Mouse (Mus musculus): ENCODE results near the gene Spag5.

Spag5 gene

DNA sequence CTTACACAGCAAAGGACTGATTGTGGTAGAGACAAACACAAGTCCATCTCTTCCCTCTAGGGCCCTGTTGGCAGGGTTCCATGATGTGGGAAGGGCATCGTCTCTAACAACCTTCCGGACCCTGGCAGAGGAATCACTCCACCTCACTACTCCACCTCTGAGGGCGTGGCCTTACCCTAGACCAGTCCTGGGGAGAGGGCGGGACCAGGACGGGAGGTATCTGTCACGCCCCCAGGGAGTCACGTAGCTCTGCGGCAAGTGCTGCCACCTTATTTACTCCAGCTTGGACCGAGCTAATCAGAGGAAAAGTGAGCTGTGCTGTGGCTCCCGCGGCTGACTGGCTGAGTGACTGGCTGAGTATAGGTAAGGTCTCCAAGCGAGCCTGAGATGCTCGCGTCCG, 21.5 kb downstream of the Spag5 start, which contains the start of gene Aldoc:
Aldoc (plus strand) TSS at position 109 of the 400 bp plus-strand sequence.
- in situ Hi-C loops (cut with MboI): no loop called here

DNA sequence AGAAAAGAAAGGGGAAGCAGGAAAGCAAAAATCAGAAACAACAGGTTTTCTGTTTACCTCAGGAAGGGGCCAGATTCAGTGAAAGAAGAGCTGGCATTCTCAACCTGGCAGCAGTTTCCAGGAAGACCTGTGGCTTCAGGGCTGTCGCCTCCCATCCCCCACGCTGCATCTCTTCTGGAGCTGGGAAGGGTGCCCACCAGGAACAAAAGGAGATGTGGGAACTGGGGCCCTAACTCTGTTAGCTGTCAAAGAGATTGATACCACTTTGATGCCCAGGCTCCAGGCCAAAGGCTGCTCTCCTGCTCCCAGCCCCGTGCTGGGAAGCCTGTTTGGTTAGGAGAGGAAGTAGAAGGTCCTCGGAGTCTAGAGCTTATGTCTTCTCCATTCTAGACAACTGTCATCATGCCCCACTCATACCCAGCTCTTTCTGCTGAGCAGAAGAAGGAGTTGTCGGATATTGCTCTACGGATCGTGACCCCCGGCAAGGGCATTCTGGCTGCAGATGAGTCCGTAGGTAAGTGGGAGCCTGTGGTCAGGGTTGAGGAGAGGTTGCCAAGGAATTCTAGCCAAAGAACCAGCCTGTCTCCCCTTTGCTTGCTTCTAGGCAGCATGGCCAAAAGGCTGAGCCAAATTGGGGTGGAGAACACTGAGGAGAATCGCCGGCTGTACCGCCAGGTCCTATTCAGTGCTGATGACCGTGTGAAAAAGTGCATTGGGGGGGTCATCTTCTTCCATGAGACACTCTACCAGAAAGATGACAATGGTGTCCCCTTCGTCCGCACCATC, 22.9 kb downstream of the Spag5 start:
- in situ Hi-C loops (cut with MboI): no loop called here

DNA sequence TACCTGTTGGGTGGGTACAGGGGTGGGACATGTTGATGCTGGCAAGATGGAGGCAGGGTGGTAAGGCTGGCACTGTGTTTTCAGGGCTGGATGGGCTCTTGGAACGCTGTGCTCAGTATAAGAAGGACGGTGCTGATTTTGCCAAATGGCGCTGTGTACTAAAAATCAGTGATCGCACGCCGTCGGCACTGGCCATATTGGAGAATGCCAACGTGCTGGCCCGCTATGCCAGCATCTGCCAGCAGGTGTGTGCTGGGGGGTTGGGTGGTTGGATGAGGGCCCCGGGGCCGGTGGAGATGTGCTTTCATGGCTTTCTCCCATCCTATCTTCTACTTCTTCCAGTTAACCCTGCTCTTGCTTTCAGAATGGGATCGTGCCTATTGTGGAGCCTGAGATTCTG, 23.6 kb downstream of the Spag5 start:
- in situ Hi-C loops (cut with MboI): no loop called here

DNA sequence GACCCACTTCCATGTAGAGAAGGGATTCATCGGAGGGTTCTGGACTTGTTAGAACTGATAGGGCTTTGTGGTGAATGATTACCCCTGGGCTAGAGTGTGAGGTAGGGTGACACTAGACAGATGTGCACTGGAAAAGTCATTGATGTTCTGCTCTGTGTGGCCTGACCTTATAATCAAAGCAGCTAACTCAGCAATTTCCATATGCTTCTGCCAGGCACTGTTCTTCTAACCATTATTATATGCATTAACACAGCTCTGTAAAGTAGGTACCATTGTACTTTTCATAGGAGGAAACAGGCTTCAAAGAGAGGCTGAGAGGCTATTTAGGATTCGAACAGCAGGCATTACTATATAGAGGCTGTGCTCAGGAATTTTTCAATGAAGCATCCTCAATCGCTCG, 25.9 kb downstream of the Spag5 start:
- in situ Hi-C loops (cut with MboI): no loop called here

DNA sequence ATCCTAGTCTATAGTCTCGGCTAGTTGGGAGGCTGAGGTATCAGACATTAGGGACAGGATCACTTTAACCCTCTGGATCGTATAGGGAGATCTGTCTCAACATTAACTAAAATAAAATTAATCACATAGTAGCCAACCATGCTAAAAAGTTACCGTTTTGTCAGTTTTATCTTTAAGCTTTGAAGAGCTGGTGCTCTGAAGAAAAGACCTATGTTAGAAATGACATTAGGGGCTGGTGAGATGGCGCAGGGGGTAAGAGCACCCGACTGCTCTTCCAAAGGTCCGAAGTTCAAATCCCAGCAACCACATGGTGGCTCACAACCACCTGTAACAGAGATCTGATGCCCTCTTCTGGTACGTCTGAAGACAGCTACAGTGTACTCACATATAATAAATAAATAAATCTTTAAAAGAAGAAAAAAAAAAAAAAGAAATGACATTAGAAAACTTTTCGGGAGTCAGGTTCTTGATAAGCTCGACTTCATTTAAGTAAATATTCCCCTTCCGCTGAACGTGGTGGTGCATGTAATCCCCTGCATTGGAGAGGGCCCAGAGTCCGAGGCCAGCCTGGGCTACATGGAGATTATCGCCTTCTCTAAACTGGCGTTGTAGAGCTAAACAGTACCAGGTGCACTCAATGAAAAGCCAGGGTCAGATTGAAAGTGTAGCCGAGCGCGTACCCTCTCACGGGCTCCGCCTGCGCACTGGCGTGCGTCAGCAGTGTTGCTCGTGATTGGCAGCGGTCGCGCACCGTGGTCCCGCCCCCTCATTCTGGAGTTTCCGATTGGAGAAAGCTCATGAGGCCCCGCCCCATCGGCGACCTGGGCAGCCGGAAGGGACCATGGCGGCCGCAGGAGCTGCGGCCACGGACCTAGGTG, 26.5 kb downstream of the Spag5 start, which contains the start of gene Pigs:
Pigs (plus strand) TSS at position 782 of the 878 bp plus-strand sequence.
- in situ Hi-C loops (cut with MboI): no loop called here

DNA sequence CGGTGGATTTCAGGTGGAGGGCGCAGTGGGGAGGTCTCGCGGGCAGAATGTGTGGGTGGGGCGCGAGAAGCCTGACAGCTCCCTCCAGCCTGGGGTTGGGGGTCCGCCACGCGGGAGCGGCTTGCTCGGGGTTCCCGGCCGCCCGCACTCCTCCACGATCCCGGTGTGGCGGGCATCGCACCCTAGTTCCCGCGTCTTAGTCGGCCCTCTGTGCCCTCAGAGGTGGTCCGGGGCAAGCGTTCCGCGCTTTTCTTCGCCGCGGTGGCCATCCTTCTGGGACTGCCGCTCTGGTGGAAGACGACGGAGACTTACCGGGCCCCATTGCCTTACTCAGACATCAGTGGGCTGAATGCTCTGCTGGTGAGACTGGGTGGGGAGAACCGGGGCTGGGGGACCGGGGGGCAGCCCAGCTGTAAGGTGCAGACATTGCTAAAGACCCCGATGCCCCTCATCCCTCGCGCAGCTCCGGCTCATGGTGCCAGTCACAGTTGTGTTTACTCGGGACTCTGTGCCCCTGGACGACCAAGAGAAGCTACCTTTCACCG, 27.3 kb downstream of the Spag5 start:
- in situ Hi-C loops (cut with MboI): no loop called here

DNA sequence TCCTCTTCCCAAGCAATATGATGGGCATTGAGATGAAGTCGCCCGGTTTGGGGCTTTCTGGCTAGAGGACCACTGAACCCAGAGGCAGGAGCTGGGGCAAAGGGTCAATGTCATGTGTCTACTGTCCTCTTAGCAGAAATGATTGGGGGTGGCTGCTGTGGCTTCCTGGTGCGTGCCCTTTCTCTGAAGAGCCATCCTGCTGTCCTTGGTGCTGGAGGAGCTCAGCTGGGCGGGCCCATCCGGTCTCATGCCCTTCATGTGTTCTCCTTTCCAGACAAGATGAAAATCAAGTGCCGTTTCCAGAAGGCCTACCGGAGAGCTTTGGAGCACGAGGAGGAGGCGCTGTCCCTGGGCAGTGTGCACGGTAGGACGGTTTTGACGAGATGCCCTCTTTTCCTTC, 31.3 kb downstream of the Spag5 start:
- in situ Hi-C loops (cut with MboI): no loop called here

DNA sequence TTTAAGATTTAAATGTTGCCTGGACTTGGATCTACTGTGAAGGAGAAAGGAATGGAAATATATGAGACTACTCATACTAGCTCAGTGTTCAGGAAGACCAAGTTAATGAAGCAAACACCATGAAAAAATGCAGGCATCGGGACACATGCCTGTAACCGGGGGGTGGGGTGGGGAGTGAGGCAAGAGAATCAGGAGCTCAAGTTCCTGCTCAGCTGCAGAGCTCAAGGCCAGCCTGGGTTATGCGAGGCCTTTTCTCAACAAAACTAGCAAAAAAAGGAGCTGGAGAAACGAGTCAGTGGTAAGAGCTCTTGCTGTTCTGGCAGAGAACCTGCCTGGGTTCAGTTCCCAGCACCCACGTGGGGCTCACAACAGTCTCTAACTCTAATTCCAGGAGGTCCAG, 32.7 kb downstream of the Spag5 start:
- in situ Hi-C loops (cut with MboI): no loop called here

DNA sequence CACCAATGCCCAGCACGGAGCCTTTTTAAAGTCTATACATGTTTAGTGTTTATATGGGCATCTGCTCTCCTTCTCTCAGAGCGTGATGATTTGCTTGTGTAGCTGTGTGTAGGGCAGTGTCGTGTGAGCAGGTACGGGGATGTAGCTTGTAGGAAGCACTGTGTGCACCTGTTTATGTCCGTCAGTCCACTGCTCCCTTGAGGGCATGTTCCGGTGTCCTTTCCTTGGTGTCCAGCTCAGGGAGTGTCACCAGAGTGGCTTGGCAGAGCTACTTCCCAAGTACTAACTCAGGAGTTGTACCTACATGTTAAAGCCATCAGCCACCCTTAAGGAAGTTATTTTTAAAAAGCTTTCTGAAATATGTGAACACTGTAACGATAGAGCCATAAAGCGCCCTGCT, 35.7 kb downstream of the Spag5 start:
- in situ Hi-C loops (cut with MboI): no loop called here

DNA sequence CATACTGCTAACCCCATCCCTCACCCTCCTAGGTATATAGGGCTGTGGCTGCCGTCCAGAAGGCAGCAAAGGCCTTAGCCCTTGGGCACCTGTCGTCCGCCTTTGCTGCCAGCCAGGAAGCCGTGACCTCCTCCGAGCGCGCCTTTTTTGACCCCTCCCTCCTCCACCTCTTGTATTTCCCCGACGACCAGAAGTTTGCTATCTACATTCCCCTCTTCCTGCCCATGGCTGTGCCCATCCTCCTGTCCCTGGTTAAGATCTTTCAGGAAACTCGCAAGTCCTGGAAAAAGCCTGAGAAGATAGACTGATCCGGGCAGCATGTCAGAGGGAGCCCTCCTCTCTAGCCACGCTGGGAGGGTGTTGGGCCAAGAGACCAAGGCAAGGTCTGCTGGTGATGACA, 40.4 kb downstream of the Spag5 start:
- in situ Hi-C loops (cut with MboI): no loop called here

DNA sequence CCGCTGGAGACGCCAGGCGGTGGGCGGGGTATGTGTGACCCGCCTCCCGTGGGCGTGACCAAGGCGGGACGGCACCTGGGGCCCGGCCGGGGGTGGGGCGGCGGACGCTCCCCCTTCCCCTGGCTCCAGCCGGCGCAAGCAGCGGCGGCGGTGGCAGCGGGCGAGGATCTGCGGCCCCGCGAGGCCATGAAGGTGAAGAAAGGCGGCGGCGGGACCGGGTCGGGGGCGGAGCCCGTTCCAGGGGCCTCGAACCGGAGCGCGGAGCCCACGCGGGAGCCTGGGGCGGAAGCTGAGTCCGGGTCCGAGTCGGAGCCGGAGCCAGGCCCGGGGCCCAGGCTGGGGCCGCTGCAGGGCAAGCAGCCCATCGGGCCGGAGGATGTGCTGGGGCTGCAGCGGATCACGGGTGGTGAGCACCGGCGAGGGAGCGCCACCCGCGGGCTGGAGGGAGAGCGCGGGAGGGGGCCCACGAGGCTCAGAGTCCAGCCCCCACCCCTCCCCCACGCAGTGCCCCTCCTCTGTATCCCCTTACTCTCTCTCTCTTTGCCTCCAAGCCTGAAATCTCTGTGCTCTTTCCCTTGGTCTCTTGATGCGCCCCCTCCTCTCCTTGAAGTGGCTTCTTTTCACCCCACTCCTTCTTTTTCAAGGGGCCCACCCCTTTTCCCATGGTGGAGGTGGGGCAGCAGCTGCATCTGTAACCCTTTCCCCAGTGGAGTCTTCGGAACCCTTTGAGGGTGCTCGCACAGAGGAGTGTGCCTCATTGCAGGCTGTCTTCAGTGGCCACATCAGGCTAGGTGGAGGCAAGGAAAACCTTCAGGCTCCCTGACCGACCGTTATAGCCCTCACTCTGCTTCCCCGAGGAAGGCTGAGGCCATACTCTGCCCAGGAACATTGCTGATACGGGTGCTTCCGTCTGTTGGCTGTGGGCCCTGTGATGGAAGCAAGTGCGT, 42.3 kb downstream of the Spag5 start, which contains the start of gene Unc119:
Unc119 (plus strand) TSS at position 102 of the 947 bp plus-strand sequence.
- in situ Hi-C loops (cut with MboI): no loop called here

DNA sequence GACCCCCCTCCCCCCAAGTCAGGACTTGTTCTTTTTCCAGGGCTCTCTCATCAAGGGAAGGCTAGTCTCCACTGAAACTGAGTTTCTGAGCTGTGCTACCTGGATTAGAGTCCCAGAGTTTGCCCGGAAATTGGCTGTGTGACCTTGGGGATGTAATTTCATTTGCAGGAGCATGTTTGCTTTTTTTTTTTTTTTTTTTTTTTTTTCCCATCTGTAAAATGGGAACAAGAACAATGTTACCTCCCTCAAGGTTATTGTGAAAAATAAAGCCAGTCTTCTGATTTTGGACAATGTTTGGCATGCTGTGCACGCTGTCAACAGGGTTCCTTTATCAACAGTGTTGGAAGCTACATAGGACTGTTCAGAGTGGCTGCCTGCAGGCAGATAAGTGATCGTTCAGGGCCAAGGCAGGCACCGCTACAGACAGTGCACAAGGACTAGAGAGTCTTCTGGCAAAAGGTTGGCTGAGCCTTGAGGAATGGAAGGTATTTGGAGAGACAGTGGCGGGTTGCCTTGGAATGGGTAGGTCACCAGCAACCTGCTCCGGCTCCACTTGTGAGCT, 43.1 kb downstream of the Spag5 start:
- in situ Hi-C loops (cut with MboI): no loop called here

DNA sequence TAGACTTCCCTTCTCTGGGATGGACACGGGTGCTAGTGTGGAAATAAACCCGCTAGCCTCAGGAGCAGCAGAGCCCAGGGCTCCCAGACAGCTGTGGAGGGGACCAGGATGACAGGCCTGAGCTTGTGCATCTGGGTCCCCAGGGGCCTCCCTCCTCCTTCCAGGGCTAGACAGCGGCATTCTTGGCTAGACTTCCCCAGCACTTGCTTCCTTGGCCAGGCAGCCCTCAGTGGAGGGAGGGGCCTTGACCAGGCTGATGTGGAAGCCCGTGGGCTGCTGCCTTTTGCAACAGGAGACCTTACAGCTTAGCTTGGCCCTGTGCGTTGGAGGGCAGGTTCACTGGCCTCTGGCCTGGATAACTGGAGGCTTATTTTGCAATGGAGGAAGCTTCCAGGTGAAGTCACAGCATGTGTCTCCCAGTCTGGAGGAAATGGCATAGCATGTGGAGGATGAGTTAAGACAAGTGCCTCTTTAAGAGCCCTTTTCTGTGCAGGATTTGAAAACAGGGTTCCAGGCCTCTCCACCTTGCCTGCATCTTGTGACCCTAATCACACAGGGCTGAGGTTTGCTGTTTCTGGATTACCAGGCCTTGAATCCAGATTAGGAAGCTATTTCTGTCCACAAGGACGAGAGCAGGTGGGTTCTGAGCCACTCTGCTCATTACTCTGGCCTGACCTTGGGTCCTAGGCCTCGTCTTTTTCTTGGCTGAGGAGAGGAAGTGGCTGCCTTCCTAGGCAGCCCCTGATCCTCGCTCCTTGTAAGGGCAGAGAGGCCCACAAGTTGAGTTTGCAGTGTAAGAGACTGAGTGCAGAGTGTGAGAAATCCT, 43.8 kb downstream of the Spag5 start:
- in situ Hi-C loops (cut with MboI): no loop called here

DNA sequence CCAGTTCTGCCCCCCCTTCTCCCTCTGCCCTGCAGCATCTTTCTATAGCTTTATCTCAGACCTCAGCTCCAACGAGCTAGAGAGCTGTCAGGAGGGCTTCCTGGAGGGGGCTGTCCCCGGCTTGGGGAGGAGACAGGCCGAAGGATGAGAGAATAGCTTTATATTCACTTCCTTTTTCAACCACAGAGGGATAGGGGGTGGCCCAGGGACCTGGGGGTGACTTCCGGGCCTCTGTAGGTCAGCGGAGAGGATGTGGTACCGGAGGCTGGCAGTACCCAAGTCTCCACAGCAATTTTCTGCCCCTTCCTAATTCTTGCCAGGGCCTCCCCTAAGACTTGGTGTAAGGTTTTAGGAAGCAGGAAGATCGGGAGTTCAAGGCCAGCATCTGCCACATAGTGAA, 44.5 kb downstream of the Spag5 start:
- in situ Hi-C loops (cut with MboI): no loop called here

DNA sequence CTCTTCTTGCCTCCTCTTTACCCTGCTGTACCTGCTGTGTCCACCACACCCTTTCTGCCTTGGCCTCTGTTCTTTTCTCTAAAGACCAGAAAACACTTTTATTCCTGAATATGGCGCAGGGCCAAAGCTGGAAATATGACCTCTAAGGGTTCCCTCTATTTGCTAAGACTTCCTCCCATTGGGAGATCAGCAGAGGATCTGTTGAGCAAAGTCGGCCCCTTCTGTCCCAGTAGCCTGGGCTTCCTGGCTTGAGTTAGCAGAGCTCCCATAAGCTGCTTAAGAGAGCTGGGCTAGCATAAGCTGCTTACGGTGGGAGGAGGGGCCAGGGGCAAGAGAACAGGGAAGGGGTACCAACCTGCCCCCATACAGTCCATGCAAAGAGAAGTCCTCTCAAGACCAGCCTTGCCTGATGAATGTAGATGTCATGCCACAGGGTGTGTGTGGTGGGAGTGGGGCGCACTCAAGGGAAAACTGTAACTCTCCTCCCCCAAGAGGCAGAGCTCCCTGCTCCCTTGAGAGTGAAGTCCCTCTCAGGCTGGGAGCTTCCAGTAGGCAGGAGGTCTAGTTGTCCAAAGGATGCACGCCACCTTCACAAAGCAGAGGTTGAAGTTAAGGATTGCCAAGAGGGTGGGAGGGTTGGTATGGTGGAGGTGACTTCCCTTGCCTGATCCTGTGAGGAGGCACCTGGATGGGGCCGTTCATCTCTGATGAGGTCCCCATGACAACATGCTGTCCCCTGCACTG, 45.2 kb downstream of the Spag5 start:
- in situ Hi-C loops (cut with MboI): no loop called here

DNA sequence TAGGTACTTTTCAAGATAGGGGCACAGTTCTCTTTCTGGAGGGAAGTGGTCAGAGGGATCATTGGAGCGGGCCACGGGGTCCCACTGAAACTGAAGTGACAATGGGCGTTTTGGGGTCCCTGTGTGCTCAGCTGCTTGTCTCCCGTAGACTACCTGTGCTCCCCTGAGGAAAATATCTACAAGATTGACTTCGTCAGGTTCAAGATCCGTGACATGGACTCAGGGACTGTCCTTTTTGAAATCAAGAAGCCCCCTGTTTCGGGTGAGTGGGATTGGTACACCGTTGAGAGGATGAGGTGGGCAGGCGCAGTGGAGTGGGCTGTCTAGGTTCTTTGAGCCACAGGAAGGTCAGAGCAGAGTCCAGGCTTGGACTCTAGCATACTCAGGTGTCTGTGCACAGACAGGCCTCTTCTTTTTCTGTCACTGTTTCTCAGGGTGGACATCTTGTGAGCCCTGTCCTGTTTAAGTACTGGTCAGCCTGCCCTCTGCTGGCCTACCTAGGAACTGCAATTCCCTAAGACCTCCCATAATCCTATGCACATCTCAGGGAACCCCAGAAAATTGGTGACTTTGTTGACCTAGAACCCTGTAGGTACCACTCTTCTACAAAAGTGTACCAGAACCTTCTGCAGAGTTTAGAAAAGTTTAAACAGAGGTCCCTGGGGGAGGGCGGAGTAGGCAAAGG, 45.9 kb downstream of the Spag5 start:
- in situ Hi-C loops (cut with MboI): no loop called here

DNA sequence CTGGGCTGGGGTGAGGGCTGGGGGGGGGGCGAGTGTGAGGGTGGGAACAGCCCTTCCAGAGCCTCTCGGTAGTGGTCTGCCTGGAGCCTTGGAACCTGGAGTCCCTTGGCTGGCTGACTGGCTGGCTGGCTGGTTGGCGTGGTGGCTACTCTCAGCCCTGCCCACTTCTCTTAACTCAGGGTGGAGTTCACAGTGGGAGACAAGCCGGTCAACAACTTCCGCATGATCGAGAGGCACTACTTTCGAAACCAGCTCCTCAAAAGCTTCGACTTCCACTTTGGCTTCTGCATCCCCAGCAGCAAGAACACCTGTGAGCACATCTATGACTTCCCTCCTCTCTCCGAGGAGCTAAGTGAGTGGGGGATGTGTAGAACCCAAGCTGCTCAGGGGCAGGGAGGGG, 46.6 kb downstream of the Spag5 start:
- in situ Hi-C loops (cut with MboI): no loop called here

DNA sequence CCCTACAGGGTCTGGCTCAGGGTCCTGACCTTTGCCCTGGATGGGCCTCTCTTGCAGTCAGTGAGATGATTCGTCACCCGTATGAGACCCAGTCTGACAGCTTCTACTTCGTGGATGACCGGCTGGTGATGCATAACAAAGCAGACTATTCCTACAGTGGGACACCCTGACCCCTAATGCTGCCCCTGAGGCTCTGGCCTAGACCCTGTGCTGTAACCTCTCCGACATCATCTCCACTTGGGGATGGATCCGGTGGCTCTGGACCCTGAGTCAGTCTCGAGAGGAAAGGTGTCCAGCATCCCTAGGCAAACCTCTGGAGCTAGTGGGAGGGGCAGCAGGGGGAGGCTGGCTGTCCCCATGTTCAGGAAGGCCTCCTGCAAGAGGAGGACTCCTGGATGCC, 47.1 kb downstream of the Spag5 start:
- in situ Hi-C loops (cut with MboI): no loop called here

Data from mature B cell (primary cell).